Mouse (Mus musculus): ENCODE measurements around the gene Tmem135. TPM values are rescaled to one million over a fixed set of nuclear protein-coding genes. Genes with fewer than 3 reads are reported as not detected.

Tmem135 gene
- polyA plus RNA-seq, 1 experiment: 189 TPM

- no peak for TF ChIP-seq GATA1 (IDR thresholded peaks at IDR 0.05; ENCODE audit: low read length)
Observed at GRCm38 (mm10) chr7:89423688-89424255, 19.8 kb upstream of the Tmem135 start.

- TF ChIP-seq GATA1 (IDR thresholded peaks at IDR 0.05; ENCODE audit: low read length): no peak
Observed at GRCm38 (mm10) chr7:89423194-89423593, 19.2 kb upstream of the Tmem135 start.

- TF ChIP-seq GATA1 (IDR thresholded peaks at IDR 0.05; ENCODE audit: low read length): no peak
Observed at GRCm38 (mm10) chr7:89422650-89423049, 18.6 kb upstream of the Tmem135 start.

DNA sequence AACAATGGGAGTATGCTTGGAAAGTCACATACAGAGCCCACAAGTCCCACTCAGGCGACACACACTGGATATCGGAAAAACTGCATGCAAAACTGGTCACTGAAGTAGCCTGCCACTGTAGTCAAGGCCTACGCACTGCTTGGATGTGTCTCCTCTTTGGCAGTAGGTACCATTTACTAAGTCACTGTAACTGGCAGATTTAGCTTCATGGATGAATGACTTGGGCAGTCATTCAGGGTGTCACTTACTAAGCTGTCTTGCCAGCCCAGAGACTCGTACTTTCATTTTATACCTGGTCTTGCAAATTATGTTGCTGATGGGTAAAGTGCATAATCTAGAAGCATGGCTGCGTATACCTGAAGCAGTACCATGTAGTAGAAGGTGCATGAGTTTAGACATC lies 17.3 kb upstream of the Tmem135 start:
- no peak for TF ChIP-seq GATA1 (IDR thresholded peaks at IDR 0.05; ENCODE audit: low read length)

GRCm38 (mm10) chr7:89418917-89419679 lies 15.1 kb upstream of the Tmem135 start:
- TF ChIP-seq GATA1 (IDR thresholded peaks at IDR 0.05; ENCODE audit: low read length): no peak

GRCm38 (mm10) chr7:89418127-89418653 lies 14.2 kb upstream of the Tmem135 start:
- TF ChIP-seq GATA1 (IDR thresholded peaks at IDR 0.05; ENCODE audit: low read length): no peak

DNA sequence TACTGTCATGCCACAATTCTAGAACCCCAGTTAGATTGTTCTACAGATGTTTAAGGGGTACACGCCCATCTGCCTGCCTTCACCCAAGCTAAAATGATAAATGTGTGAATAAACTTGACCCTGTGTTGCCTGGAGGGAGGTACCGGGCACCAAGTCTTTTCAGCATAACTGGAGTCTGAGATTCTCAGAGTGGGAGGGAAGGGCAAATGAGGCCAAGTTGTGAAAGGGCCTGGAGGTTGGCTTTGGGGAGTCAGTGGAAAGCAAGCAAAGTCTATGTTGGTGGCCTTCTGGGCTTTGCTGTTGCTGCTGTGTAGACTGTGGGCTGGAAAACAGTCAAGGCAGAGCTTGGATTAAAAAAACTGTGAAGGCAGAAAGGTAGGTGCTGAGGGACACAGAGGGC lies 13.7 kb upstream of the Tmem135 start:
- TF ChIP-seq GATA1 (IDR thresholded peaks at IDR 0.05; ENCODE audit: low read length): no peak

GRCm38 (mm10) chr7:89416027-89416426 lies 12.0 kb upstream of the Tmem135 start:
- no peak for TF ChIP-seq GATA1 (IDR thresholded peaks at IDR 0.05; ENCODE audit: low read length)

GRCm38 (mm10) chr7:89412094-89412493 lies 8.1 kb upstream of the Tmem135 start:
- TF ChIP-seq GATA1 (IDR thresholded peaks at IDR 0.05; ENCODE audit: low read length): no peak

DNA sequence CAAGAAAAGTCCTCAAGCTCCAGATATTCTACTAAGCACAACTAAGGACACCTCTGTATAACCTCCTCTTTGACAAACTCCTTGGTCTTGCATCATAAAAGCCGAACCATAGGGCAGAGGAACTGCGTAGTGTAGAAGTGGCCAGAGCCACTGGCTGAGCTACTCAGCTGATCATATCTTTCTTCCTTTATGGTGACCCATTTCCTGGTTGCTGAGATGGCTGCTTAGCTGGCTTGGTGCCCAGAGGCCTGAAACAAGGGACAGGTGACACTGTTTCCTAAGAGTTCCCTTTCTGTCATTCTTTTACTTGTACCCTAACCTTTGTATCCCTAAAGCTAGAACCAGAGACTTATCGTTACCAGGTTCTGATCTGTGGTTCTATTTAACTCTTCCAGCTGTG lies 7.3 kb upstream of the Tmem135 start:
- no peak for TF ChIP-seq GATA1 (IDR thresholded peaks at IDR 0.05; ENCODE audit: low read length)

DNA sequence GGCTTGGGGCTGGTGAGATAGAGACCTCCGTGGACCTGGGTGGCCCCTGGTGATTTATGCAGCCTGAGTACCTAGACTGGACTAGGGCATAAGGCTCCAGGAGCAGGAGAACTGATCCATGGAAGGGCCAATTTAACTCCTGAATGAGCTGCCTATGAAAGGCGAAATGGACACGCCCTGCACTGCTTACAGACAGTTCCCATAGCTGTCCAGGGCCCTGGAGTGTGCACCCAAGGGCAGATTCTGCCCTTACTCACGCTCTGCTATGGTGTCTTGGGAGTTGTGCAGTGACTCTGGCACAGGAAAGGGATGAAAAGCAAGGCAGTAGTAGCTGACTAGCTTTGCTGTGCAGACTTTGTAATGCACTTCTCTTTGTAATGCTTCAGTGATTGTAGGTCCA lies 6.3 kb upstream of the Tmem135 start:
- no peak for TF ChIP-seq GATA1 (IDR thresholded peaks at IDR 0.05; ENCODE audit: low read length)

- no peak for TF ChIP-seq GATA1 (IDR thresholded peaks at IDR 0.05; ENCODE audit: low read length)
Observed at GRCm38 (mm10) chr7:89407006-89407940, 3.3 kb upstream of the Tmem135 start.

DNA sequence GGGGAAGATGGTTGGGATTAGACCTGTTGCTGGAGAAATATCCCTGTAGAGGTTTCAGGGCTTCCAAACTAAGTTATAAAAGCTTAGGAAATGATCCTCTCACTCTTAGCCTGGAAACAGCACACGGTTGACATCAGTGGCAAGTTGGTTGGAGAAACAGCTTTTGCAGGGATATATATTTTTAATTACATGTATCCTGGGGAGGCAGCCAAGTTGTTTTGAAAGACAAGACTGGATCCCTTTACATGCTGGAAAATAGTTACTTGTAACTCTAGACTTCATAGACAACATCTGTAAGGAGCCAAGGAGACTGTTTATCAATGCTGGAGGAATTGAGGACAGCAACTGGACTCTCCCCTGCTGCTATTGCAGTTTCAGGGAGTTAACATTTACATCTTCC lies 2.0 kb upstream of the Tmem135 start:
- no peak for TF ChIP-seq GATA1 (IDR thresholded peaks at IDR 0.05; ENCODE audit: low read length)

GRCm38 (mm10) chr7:89404734-89405440 lies 865 bp upstream of the Tmem135 start:
- no peak for TF ChIP-seq GATA1 (IDR thresholded peaks at IDR 0.05; ENCODE audit: low read length)
